Mouse (Mus musculus) midbrain, postnatal 0 days (tissue): ENCODE data around the gene Tfap2e. TPM values are rescaled to one million over a fixed set of nuclear protein-coding genes. Genes with fewer than 3 reads are reported as not detected.
A peak's percentile ranks its signal among the peaks of the same experiment; 100 is the strongest.

Source experiments
- ATAC-seq: fragments of 200-750 bp; cut with Nextera tagmentation; 2 replicates; pipeline ENCODE4 v1.8.0; 2017; ENCODE audit warnings: moderate number of reproducible peaks, mild to moderate bottlenecking, moderate TSS enrichment, moderate library complexity; ENCODE audit not compliant: low FRiP score
- DNase-seq: peaks from one replicate; pipeline ENCODE4 v3.0.0-alpha.2; 2015; ENCODE audit warnings: low spot score
- H3K27ac ChIP-seq: fragments of 300-500 bp; sonication (generic); 2 replicates; pipeline ENCODE4 v1.5.1; 2014; ENCODE audit warnings: low read depth, mild to moderate bottlenecking, low read length, mixed read lengths
- H3K27me3 ChIP-seq: fragments of 300-500 bp; sonication (generic); 2 replicates; pipeline ENCODE4 v1.6.1; 2014; ENCODE audit warnings: low read length, control low read depth, mixed read lengths; ENCODE audit not compliant: insufficient read depth
- H3K36me3 ChIP-seq: fragments of 300-500 bp; sonication (generic); 2 replicates; pipeline ENCODE4 v1.6.1; 2014; ENCODE audit warnings: low read length, control low read depth, mixed read lengths; ENCODE audit not compliant: insufficient read depth
- H3K4me1 ChIP-seq: fragments of 300-500 bp; sonication (generic); 2 replicates; pipeline ENCODE4 v1.6.1; 2014; ENCODE audit warnings: mild to moderate bottlenecking, control low read depth, antibody characterized with exemption, low read length, mixed read lengths; ENCODE audit not compliant: insufficient read depth
- H3K4me2 ChIP-seq: fragments of 300-500 bp; sonication (generic); 2 replicates; pipeline ENCODE4 v1.6.1; 2014; ENCODE audit warnings: low read depth, mild to moderate bottlenecking, low read length, mixed read lengths; ENCODE audit not compliant: poor library complexity, severe bottlenecking
- H3K4me3 ChIP-seq: fragments of 300-500 bp; sonication (generic); 2 replicates; pipeline ENCODE4 v1.5.1; 2014; ENCODE audit warnings: low read depth, mild to moderate bottlenecking, low read length, moderate library complexity
- H3K9ac ChIP-seq: fragments of 300-500 bp; sonication (generic); replicated peaks from 2 replicates; pipeline ENCODE4 v1.6.1; 2014; ENCODE audit warnings: mild to moderate bottlenecking, low read length, moderate library complexity, mixed read lengths; ENCODE audit not compliant: poor library complexity, severe bottlenecking
- H3K9me3 ChIP-seq: fragments of 300-500 bp; sonication (generic); 2 replicates; pipeline ENCODE4 v1.6.1; 2016; ENCODE audit warnings: low read length, control low read depth
- CTCF ChIP-seq: IDR thresholded peaks from 2 replicates; pipeline ENCODE4 v1.5.1; 2016; ENCODE audit warnings: antibody characterized with exemption, mild to moderate bottlenecking
- WGBS: fragments of 180-500 bp; shearing (Covaris S2); extraction: QIAGEN DNeasy Blood & Tissue Kit; methylation state at CpG from one replicate; pipeline ENCODE4 v1.1.7; 2014; 5-methylcytosine and 5-hydroxymethylcytosine counted together
- polyA plus RNA-seq: library from polyadenylated mRNA; unstranded; fragments of >200 nt; fragmentation: Nextera tagmentation; extraction: Ambion mirVana; gene quantifications from 2 replicates; pipeline ENCODE4 v1.2.1, GENCODE M21; 2015
- total RNA-seq: library from RNA; depleted of rRNA; stranded (reverse); fragments of >200 nt; gene quantifications from 2 replicates; pipeline ENCODE4 v1.2.3, GENCODE M21; 2014

Tfap2e gene
- total and polyA plus RNA-seq, 2 experiments from 2014 or later, result 0.31 TPM; not detected in 1

DNA sequence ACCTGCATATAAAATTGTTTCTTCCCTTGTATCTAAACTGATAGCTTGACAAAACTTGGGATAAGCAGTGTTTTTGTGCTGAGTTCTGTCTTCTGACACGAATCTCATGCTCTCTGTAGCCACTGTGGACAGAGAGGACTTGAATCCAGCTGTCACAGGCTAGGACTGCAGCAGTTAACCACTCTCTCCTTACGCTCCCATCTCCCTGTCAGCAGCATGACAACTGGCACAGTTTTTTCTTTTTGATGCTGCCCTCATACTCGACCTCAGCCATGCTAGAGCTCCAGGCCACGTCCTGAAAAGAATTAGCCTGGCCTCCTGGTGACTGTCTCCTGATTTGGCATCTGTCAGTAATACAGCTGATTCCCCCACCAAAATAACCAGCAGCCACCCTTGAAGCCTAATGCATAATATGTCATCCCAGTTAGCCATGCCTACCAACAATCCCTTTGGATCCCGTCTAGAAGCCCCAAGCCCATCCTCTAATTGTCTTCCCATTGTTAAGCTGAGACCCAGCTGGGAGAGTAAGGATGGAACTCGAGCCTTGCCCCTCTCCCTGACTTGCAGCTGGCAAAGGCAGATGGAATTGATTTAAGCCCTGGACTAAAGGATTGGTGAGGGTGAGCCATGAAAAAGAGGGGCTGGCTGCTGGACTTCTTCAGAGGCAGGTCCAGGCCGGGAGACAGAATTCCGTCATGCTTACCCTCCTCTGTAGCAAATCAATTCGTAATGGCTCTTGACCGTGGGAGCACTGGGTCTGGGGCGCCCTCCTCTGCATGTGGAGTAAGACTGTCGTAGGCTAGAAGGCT, 29.2 kb downstream of the Tfap2e start:
- Histone ChIP-seq H3K9ac (no peak overlapping the region), H3K27me3 (no peaks in the 10 kb centered on the region), H3K27ac (no peak overlapping the region), H3K9me3 (no peaks in the 10 kb centered on the region), H3K4me1 (no peaks in the 10 kb centered on the region), H3K36me3 (peaks cover 51% of the 10 kb centered on the region), H3K4me3 (no peak overlapping the region), H3K4me2 (no peak overlapping the region)
- DNase-seq (peak; percentile 57), ATAC-seq (no peak)
- WGBS, result 28% methylated on average over 12 of the region's 12 CpGs
- TF ChIP-seq CTCF, result 0 out of 2 replicates have a peak, but pooled peaks have one; percentile 12

DNA sequence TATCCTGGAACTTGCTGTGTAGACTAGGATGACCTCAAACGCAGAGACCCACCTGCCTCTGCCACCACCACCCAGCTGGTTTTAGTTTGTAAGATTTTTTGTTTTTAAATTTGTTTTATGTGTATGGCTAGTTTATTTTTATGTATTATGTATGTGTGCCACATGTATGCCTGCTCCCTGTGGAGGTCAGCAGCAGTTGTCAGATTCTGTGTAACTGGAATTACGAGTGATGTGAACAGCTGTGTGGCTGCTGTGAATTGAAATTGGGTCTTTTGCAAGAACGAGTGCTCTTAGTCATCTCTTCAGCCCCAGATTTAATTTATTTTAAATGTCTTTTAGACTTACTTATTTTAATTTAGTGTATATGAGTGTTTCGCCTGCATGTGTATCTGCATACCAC, 39.1 kb downstream of the Tfap2e start:
- no peak overlapping the region for H3K4me2 ChIP-seq
- WGBS, result 97% methylated on average over 4 of the region's 4 CpGs
- no peak overlapping the region for H3K27ac ChIP-seq
- H3K9ac ChIP-seq, result no peak overlapping the region
- no peaks in the 10 kb centered on the region for H3K27me3 ChIP-seq
- peaks cover 12% of the 10 kb centered on the region for H3K36me3 ChIP-seq
- DNase-seq (no peak), ATAC-seq (no peak)
- TF ChIP-seq CTCF, result no peak
- H3K4me1 ChIP-seq, result no peaks in the 10 kb centered on the region
- H3K4me3 ChIP-seq, result no peak overlapping the region
- no peaks in the 10 kb centered on the region for H3K9me3 ChIP-seq

DNA sequence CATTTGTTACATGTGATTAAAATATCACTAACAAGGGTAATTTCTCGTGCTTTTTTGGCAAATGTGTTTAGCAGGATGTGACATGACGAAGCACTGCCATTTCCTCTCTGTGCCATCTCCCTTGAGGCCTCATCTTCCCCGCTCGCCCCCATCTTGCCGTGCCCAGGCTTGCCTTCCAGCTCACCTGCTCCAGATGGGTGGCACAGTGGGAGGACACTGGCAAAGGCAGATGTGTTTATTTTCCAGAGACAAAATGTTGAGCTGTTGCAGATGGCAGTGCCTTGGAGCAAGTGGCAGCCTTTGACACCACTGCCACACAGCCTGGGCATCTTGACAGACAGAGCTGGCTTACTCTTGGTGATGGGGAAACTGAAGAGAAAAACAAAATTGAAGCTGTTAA, 43.0 kb downstream of the Tfap2e start:
- Histone ChIP-seq H3K27me3 (no peaks in the 10 kb centered on the region), H3K36me3 (peaks cover 12% of the 10 kb centered on the region), H3K9ac (no peak overlapping the region), H3K9me3 (no peaks in the 10 kb centered on the region), H3K4me3 (no peak overlapping the region), H3K4me2 (no peak overlapping the region), H3K4me1 (no peaks in the 10 kb centered on the region), H3K27ac (no peak overlapping the region)
- TF ChIP-seq CTCF, result no peak
- WGBS, result 94% methylated on average over 5 of the region's 5 CpGs
- ATAC-seq, result no peak
- no peak for DNase-seq

DNA sequence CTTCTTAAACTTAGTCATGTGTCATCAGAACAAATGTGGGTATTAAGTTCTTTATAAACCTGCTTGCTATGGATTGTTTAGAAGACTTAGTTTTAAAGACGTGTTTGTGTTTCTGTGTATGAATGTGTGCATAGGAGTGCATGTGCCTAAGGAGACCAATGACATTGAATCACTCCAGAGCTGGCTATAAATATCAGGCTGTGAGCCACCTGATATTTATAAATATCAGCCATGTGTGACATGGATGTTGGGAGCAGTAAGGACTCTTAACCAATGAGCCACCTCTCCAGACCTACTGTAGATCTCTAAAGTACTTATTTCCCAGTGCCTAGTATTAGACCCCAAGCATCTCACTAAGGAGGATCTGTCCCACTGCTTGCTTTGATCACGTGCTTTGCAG, 46.6 kb downstream of the Tfap2e start:
- 89% methylated on average over 2 of the region's 2 CpGs for WGBS
- Histone ChIP-seq H3K27me3 (no peaks in the 10 kb centered on the region), H3K9me3 (no peaks in the 10 kb centered on the region), H3K9ac (no peak overlapping the region), H3K4me2 (no peak overlapping the region), H3K27ac (no peak overlapping the region), H3K36me3 (peaks cover 30% of the 10 kb centered on the region), H3K4me1 (no peaks in the 10 kb centered on the region), H3K4me3 (no peak overlapping the region)
- ATAC-seq (no peak), DNase-seq (no peak)
- no peak for TF ChIP-seq CTCF

DNA sequence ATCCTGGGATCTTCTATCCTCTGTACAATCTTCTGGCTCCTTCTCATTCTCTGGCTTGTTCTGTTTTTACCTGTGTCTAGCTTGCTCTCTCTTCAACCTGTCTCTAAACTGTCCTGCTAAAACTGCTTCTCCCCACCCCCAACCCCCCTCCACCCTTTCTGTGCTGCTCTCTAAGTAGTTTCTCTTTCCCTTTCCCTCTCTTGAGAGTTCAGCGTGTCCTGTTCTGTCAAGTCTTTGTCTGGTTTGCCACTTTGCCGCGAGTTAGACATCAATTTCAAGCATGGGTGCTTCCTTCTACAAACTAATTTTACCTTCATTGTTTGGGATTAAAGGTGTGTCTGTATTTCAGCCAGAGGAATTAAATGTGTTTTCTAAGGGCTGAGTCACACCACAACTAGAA, 53.0 kb downstream of the Tfap2e start:
- no peaks in the 10 kb centered on the region for H3K27me3 ChIP-seq
- no peak overlapping the region for H3K4me3 ChIP-seq
- H3K4me2 ChIP-seq, result no peak overlapping the region
- TF ChIP-seq CTCF, result no peak
- H3K9ac ChIP-seq, result no peak overlapping the region; the same call in 1 of the 2 replicates
- H3K9me3 ChIP-seq, result no peaks in the 10 kb centered on the region
- WGBS, result 45% methylated on average over 3 of the region's 3 CpGs
- no peaks in the 10 kb centered on the region for H3K4me1 ChIP-seq
- no peak for DNase-seq
- peaks cover 25% of the 10 kb centered on the region; the same call in 1 of the 2 replicates for H3K36me3 ChIP-seq
- no peak overlapping the region for H3K27ac ChIP-seq
- no peak for ATAC-seq

DNA sequence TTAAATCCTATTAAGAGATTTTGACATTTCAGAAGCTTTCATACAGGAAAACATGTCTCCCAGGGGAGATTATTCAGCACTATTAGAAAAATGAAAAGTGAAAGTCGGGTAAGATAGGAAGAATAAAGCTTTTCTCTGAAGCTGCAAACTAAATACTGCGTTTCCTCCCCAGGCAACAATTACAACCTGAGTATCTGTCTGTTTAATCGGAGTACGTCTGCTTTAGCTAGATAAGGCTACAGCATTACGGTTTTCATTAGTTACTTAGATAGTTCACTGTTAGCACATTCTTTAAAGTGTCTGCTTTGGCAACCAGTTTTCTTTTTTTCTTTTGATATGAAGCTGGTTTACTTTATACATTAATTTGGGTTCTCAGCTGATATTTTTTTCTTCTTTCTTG, 53.7 kb downstream of the Tfap2e start:
- ATAC-seq (no peak), DNase-seq (no peak)
- Histone ChIP-seq H3K4me1 (no peaks in the 10 kb centered on the region), H3K27me3 (no peaks in the 10 kb centered on the region), H3K9ac (no peak overlapping the region), H3K36me3 (peaks cover 20% of the 10 kb centered on the region; the same call in 1 of the 2 replicates), H3K4me2 (no peak overlapping the region), H3K9me3 (no peaks in the 10 kb centered on the region), H3K27ac (no peak overlapping the region), H3K4me3 (no peak overlapping the region)
- 62% methylated on average over 5 of the region's 5 CpGs for WGBS
- no peak for TF ChIP-seq CTCF
